Mouse (Mus musculus): ENCODE results near the gene Hepacam2. TPM values are rescaled to one million over a fixed set of nuclear protein-coding genes. Genes with fewer than 3 reads are reported as not detected.

The Hepacam2 gene
- total RNA-seq (2023): 10 to 100 TPM; 11.7 to 22.1 TPM

DNA sequence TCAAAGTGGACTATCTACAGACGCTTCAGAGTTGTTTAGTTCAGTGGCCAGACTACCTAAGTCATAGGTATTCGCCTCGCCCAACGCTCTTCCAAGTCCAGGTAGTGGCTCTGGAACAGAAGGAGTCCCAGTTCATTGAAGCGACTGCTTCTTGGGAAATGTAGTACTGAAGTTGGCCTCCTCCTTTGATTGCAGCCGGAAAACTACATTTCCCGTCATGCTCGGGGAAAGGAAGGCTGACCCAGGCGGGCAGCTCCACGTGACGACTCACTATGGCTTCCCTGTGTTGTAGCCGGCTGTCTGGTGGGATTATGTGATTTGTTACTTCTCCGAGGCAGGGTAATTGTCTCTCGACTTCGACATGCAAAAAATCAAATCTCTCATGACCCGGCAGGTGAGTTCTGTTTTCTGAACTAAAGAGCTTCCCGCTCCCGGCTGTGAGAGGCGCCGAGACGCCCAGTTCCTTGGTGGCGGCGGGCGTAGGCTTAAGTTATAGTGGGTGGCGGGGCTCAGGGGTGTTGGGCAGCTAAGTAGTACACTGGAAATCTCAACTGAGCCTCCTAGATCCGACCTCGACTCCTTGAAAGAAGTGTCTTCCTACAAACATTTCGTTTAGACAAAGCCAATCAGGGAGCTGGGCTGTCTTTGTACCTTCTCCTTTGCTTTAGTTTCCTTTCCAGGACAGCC is at the start of gene Hepacam2, which contains the start of gene Vps50:
Gene Hepacam2, minus strand, starts transcription at position 137 of the 687 bp plus-strand sequence.
Gene Vps50, plus strand, starts transcription at position 221 of the 687 bp plus-strand sequence.

Other genes starting within 250 kb of the Hepacam2 start
- gene Samd9l, start 98.7 kb downstream of the Hepacam2 start, total RNA-seq (2023): 100 to 1,000 TPM; 174 to 237 TPM
- 10 to 100 TPM; 22.3 to 27.4 TPM for gene Vps50, start 84 bp upstream of the Hepacam2 start, total RNA-seq (2023)

All from B cell, adult 67 days (primary cell).